Mouse (Mus musculus): Measurements from ENCODE around the gene Med4. TPM values are rescaled to one million over a fixed set of nuclear protein-coding genes. Genes with fewer than 3 reads are reported as not detected.

Med4 gene
- polyA plus RNA-seq, 1 experiment, result 31.1 TPM

- no peak overlapping the region for H3K27ac ChIP-seq (ENCODE audit: insufficient read depth, low read depth, low read length)
- TF ChIP-seq CTCF (IDR thresholded peaks at IDR 0.05; ENCODE audit: low read depth, low read length) (no peak), POLR2A (IDR thresholded peaks at IDR 0.05; ENCODE audit: borderline replicate concordance, low read depth, low read length) (no peak)
- no peaks in the 10 kb centered on the region for H3K4me1 ChIP-seq (ENCODE audit: control insufficient read depth, insufficient read depth, low read length)
- H3K4me3 ChIP-seq (ENCODE audit: insufficient read depth, low read length), result no peak overlapping the region
These were observed 8.5 kb upstream of the Med4 start for GRCm38 (mm10) chr14:73501283-73501682.

GRCm38 (mm10) chr14:73501721-73502120 is 8.1 kb upstream of the Med4 start:
- TF ChIP-seq POLR2A (IDR thresholded peaks at IDR 0.05; ENCODE audit: borderline replicate concordance, low read depth, low read length) (no peak), CTCF (IDR thresholded peaks at IDR 0.05; ENCODE audit: low read depth, low read length) (no peak)
- Histone ChIP-seq H3K4me3 (ENCODE audit: insufficient read depth, low read length) (no peak overlapping the region), H3K4me1 (ENCODE audit: control insufficient read depth, insufficient read depth, low read length) (no peaks in the 10 kb centered on the region), H3K27ac (ENCODE audit: insufficient read depth, low read depth, low read length) (no peak overlapping the region)

- H3K27ac ChIP-seq (ENCODE audit: insufficient read depth, low read depth, low read length), result no peak overlapping the region
- TF ChIP-seq CTCF (IDR thresholded peaks at IDR 0.05; ENCODE audit: low read depth, low read length) (no peak), POLR2A (IDR thresholded peaks at IDR 0.05; ENCODE audit: borderline replicate concordance, low read depth, low read length) (no peak)
- no peaks in the 10 kb centered on the region for H3K4me1 ChIP-seq (ENCODE audit: control insufficient read depth, insufficient read depth, low read length)
- no peak overlapping the region for H3K4me3 ChIP-seq (ENCODE audit: insufficient read depth, low read length)
These were observed 7.1 kb upstream of the Med4 start for GRCm38 (mm10) chr14:73502591-73503184.

- H3K4me1 ChIP-seq (ENCODE audit: control insufficient read depth, insufficient read depth, low read length), result peaks cover 2% of the 10 kb centered on the region; the same call in 1 of the 2 replicates
- H3K4me3 ChIP-seq (ENCODE audit: insufficient read depth, low read length), result no peak overlapping the region
- H3K27ac ChIP-seq (ENCODE audit: insufficient read depth, low read depth, low read length), result no peak overlapping the region
- TF ChIP-seq POLR2A (IDR thresholded peaks at IDR 0.05; ENCODE audit: borderline replicate concordance, low read depth, low read length), result no peak
- TF ChIP-seq CTCF (IDR thresholded peaks at IDR 0.05; ENCODE audit: low read depth, low read length), result no peak
These were observed 6.4 kb upstream of the Med4 start for GRCm38 (mm10) chr14:73503237-73503933.

GRCm38 (mm10) chr14:73506283-73506682 is 3.5 kb upstream of the Med4 start:
- H3K4me1 ChIP-seq (ENCODE audit: control insufficient read depth, insufficient read depth, low read length), result peaks cover 2% of the 10 kb centered on the region; the same call in 1 of the 2 replicates
- H3K27ac ChIP-seq (ENCODE audit: insufficient read depth, low read depth, low read length), result no peak overlapping the region
- TF ChIP-seq CTCF (IDR thresholded peaks at IDR 0.05; ENCODE audit: low read depth, low read length), result no peak
- TF ChIP-seq POLR2A (IDR thresholded peaks at IDR 0.05; ENCODE audit: borderline replicate concordance, low read depth, low read length), result no peak
- no peak overlapping the region for H3K4me3 ChIP-seq (ENCODE audit: insufficient read depth, low read length)

- H3K4me1 ChIP-seq (ENCODE audit: control insufficient read depth, insufficient read depth, low read length), result peaks cover 4% of the 10 kb centered on the region; the same call in 1 of the 2 replicates
- no peak overlapping the region for H3K27ac ChIP-seq (ENCODE audit: insufficient read depth, low read depth, low read length)
- no peak for TF ChIP-seq POLR2A (IDR thresholded peaks at IDR 0.05; ENCODE audit: borderline replicate concordance, low read depth, low read length)
- no peak for TF ChIP-seq CTCF (IDR thresholded peaks at IDR 0.05; ENCODE audit: low read depth, low read length)
- no peak overlapping the region for H3K4me3 ChIP-seq (ENCODE audit: insufficient read depth, low read length)
These were observed 2.6 kb upstream of the Med4 start for GRCm38 (mm10) chr14:73507200-73507599.

GRCm38 (mm10) chr14:73507702-73508376 is 2.0 kb upstream of the Med4 start:
- peak overlapping the region; percentile 43; the same call in 1 of the 2 replicates for H3K27ac ChIP-seq (ENCODE audit: insufficient read depth, low read depth, low read length)
- peak overlapping the region; percentile 21; the same call in 1 of the 2 replicates for H3K4me3 ChIP-seq (ENCODE audit: insufficient read depth, low read length)
- H3K4me1 ChIP-seq (ENCODE audit: control insufficient read depth, insufficient read depth, low read length), result peaks cover 4% of the 10 kb centered on the region; the same call in 1 of the 2 replicates
- no peak for TF ChIP-seq POLR2A (IDR thresholded peaks at IDR 0.05; ENCODE audit: borderline replicate concordance, low read depth, low read length)
- TF ChIP-seq CTCF (IDR thresholded peaks at IDR 0.05; ENCODE audit: low read depth, low read length), result no peak

- Histone ChIP-seq H3K4me1 (ENCODE audit: control insufficient read depth, insufficient read depth, low read length) (peaks cover 4% of the 10 kb centered on the region; the same call in 1 of the 2 replicates), H3K4me3 (ENCODE audit: insufficient read depth, low read length) (no peak overlapping the region), H3K27ac (ENCODE audit: insufficient read depth, low read depth, low read length) (no peak overlapping the region)
- no peak for TF ChIP-seq CTCF (IDR thresholded peaks at IDR 0.05; ENCODE audit: low read depth, low read length)
- TF ChIP-seq POLR2A (IDR thresholded peaks at IDR 0.05; ENCODE audit: borderline replicate concordance, low read depth, low read length), result no peak
These were observed 1.0 kb upstream of the Med4 start for GRCm38 (mm10) chr14:73508630-73509395.

- no peak overlapping the region for H3K27ac ChIP-seq (ENCODE audit: insufficient read depth, low read depth, low read length)
- peaks cover 13% of the 10 kb centered on the region for H3K4me1 ChIP-seq (ENCODE audit: control insufficient read depth, insufficient read depth, low read length)
- TF ChIP-seq CTCF (IDR thresholded peaks at IDR 0.05; ENCODE audit: low read depth, low read length), result no peak
- no peak for TF ChIP-seq POLR2A (IDR thresholded peaks at IDR 0.05; ENCODE audit: borderline replicate concordance, low read depth, low read length)
- H3K4me3 ChIP-seq (ENCODE audit: insufficient read depth, low read length), result no peak overlapping the region
These were observed 14.3 kb downstream of the Med4 start for GRCm38 (mm10) chr14:73524136-73524535.
